Mouse (Mus musculus): ENCODE results near the gene Plekhg3. TPM values are rescaled to one million over a fixed set of nuclear protein-coding genes. Genes with fewer than 3 reads are reported as not detected.

Gene Plekhg3
- total RNA-seq, 4 experiments from 2014 or later: 11.4 to 14.3 (median 13.2) TPM

DNA sequence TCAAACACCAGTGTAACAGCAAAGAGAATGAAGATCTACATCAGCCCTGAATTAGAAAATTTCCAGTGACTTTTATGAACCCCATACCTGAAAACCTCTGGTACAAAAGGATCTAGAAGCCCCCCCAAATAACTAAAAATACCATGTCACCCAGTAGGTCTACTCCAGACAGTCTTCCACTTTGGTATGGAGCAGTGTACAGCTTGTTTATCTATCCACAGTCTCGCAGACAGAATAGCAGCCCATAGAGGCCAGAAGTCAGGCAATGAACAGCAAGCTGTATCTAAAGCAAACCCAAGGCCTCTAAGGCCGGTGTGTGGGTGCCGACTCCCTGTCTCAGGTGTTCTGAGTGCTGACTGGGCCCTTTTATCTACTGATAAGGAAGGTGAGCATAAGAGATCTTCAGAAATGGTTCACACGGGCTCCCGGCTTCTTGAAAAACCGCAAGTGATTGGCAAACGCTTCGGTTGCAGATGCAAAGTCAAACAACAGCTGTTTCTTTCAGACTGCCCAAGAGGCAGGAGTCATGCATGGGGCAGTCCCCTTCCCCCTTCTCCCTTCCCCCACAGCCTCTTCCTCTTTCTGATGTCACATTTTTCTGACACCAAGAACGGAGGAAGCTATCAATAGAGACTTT, 3.3 kb upstream of the Plekhg3 start:
- no peak for DNase-seq (ENCODE audit: low spot score)

DNA sequence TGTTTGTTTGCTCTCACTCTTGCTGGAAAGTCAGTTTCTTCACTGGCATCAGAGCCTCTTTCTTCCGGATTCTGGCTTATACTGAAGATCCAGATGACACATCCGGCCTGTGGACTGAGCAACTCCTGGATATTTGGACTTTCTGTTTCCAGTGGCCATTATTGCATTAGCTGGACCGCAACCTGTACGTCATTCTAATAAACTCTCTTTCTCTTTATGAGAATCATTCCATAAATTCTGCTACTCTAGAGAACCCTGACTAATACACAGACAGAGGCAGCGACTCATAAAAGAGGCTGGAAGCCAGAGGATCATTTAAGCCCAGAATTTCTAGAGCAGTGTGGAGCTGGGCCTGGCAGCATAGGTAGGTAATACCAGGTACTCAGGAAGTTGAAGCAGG, 1.9 kb upstream of the Plekhg3 start:
- no peak for DNase-seq (ENCODE audit: low spot score)

DNA sequence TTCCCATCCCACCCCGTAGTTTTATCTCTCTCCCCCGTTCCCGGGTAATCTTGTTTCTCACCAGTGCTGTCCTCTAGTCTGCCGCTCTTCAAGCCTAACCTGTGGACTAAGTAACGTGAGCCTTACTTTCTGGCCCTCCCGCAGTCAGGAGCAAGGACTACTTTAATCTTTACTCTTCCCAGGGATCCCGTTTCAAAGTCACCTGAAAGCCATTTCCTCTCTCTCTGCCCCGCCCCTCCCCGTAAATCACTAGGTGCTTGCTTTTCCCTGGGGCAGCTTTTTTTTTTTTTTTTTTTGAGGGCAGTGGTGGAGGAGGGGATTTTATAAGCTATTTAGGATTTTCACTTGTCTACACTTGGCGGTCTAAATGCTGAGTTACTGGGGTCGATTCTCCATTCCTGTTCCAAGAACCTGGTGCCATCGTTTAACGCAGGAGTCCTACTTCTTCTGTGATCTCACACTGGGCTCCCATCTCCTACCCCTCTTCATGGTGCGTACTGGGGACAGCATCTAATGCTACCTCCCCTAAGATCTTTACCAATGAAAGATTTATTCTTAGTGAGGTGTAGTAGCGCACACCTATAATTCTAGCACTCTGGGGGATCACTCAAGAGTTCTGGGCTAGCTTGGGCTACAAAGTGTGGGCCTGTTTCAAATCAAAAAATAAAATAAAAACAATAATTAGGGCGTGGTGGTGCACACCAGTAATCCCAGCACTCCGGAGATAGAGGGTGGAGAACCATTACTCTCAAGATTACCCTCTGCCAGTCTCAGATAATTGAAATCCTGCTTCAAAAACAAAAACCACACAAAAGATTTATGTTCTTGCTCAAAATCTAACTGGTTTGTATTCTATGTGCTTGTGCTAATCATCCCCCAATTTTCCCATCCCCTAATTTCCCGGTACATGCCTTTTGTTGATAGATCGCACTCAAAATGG, 1.6 kb downstream of the Plekhg3 start:
- no peak for DNase-seq (ENCODE audit: low spot score)

DNA sequence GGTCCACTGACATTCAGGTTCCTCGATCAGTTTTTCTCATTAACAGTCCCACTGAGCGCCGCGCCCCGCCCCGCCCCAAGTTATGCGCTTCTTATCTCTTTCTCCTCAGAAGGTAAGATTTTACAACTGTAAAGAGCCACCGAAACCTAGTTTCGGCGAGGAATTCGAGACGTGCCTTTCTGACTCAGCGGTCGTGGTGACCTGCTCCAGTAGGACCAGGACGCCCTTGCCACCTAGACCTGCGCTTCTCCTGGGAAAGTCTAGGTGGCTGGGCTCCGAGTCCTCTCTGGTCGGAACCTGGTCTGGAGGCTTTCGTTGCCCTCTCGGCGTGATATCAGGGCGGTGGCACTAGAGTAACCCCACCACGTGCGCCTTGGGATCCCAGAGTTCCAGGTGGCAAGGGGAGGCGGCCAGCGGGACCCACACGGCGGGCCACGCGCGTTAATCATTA, 2.3 kb downstream of the Plekhg3 start:
- no peak for DNase-seq (ENCODE audit: low spot score)

DNA sequence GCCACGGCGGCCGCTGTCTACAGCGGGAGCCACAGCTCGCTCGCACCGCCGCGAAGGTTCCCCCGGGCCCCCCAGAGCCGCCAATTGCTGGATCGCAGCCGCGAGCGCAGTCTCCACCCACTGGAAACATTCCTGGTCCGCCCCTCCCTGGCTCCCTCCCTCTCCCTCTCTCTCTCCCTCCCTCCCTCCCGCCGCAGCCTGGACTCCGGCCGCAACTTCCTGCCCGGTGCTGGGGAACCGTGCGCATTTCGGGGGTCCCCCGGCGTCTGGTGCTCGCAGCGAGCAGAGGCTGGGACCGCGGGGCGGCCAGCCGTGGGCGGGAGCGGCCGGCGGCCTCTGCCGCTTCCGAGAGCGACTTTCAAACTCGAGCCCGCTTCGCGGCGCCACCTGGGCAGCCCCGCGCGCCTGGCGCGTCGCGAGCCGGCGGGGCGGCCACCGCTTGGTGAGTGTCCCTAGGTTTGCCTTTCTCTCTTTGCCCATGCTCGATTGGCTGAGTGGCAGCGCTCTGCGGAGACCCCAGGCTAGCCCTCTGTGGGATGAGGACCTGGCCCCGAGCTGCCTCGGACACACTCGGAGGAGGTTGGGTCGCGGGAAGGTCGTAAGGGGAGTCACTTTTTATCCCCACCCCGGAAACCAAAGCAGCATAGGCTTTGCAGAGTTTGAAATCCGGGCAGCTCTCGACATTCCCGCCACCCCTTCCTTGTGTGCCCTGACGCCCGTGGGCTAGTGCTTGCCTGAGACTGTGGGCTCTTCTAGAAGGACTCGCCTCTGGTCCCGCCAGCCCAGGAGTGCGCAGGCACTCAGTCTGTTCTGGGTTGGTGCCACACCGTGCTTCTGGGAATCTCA, 2.9 kb downstream of the Plekhg3 start:
- peak; percentile 75 for DNase-seq (ENCODE audit: low spot score)

DNA sequence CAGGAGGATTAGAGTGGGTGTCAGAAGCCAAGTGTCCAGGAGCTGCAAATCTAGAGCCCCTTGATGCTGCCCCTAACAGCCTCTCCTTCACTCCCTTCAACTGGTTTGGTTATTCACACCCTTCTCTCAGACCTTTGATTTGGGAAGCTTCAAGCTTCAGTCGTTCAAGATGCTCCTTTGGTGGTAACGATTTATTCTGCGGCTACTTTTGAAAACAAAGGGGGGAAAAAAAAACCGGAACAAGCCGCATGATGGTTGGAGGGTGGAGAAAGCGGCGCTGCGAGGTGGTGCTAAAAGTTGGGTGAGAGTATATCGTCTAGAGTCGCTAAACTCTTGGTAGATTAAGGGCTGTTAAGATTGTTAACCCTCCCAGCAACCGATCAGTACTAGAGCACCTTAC, 3.5 kb downstream of the Plekhg3 start:
- DNase-seq (ENCODE audit: low spot score): no peak

DNA sequence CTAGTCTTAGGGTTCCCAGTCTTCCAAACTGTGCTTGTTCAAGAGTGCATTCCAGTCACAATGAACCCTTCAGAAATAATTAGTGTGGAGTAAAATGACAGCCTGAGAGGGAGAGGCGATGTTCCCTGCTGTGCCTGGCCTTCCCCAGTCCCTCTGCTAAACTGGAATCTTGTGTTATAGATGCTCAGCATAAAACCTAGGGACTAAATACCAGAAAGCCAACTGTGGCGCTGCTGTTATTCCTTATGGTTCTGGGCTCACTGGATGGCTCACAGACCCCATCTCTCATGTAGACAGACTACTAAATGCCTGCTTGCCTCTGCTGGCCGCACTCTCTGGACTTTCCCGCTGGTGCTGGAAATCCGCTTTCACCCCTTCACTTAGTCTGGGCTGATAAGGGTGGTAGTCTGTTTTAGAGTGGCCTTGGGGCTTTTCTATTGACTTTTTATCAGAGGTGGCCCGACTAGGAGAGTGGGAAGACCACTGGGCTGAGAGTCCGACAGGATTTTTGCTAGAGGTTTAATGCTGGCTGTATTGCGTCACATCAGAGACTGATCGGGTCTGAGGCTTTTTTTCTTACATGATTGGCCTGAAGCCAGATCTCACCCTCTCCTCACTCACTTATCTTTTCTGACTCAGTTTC, 4.1 kb downstream of the Plekhg3 start:
- DNase-seq (ENCODE audit: low spot score): no peak

DNA sequence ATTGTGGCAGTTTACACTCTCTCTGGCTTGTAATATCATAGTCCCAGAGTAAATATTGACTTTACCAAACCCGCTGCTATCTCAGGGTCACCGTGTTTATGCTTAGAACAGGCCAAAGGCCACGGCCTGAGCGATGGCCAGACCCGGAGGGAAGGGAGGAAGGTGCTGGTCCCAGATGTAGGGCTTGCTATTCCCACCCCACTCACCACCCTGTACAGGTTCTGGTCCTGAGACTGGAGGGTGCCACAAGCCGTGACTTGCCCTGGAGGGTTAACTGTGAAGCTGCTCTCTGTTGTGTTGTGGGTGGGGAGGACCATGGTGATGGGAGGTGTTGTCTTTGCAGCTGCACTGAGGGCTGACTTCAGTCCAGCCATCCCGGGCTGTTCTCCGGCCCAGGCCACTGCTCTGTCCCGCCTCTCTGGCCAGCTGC, 4.8 kb downstream of the Plekhg3 start:
- DNase-seq (ENCODE audit: low spot score): no peak

DNA sequence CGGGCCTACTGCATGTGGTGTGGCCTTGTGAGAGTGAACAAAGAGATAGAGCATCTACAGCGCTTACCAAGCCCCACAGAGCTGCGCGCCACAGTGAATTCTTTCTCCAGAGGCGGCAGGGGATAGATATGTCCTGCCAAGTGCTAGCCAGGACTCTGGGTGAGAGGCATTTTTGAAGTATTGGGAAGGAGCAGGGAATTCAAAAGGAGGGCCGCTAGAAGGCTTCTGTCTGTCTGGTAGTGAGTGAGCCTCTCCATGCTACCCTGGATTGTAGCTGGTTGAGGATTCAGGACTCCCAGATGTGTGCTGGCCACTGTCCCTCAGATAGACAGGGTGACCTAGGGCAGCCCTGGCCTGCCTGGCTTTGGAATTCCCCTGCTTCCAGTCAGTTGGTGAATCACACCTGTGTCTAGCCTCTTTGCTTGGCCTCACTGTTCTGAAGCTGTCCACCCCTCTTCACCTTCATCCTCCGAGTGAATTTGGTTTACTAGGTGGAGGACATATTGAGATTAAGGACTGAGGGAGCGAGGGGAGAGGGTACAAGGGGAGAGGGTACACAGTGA, 6.0 kb downstream of the Plekhg3 start:
- no peak for DNase-seq (ENCODE audit: low spot score)

DNA sequence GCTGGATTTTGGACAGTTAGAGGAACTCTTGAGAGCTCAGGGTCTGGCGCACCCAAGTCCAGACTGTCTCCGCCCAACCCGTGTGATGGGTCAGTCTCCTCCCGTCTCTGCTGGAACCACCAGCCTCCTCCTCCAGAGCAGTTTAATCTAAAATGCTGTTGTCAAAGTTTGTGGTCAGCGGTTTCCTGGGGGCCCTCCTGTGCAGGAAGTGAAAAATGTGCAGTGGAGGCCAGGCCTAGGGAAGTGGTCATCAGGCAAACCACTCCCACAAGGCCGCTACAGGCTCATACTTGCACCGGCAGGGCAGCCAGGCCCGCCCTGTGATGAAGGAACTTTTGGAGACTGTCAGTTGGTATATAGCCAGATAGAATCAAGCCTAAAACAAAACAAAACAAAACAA, 6.7 kb downstream of the Plekhg3 start:
- peak; percentile 78 for DNase-seq (ENCODE audit: low spot score)

DNA sequence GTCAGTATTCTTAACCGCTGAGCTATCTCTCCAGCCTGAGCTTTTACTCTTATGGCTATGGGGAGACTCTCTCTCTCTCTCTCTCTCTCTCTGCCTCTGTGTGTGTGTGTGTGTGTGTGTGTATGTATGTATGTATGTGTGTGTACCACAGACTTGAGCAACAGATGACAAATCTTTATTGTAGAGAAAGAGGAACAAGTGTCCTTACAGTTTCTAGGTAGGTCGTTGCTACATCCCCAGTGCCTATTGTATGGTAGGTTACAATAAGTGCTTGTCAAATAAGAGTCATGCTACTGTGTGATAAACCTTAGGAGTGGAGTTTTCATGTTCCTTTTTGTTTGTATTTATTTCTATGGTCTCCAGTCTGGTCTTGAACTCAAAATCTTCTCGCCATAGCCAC, 9.5 kb downstream of the Plekhg3 start:
- DNase-seq (ENCODE audit: low spot score): no peak

DNA sequence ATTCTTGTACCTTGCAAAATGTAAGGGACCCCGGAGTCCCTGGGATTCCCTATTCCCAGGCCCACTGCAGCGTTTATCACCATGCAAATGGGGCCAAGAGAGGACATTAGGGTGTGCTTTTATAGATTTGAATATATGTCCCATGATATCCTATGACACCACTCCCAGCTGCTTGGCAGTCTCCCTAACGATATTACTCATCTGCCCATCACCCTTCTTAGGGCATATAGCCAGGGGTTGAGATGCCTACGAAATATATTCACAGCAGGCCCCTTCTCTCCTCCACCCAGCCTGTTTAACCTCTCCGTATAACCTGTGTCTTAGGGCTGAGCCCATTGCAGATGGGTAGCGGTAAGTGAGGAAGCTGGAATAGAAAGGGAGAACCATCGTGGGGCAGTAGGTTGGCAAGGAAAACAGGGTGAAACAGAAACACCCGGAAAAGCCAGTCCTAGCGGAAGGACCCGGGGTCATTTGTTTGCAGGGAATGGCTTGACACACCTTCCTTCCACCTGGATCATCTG, 10.1 kb downstream of the Plekhg3 start:
- DNase-seq (ENCODE audit: low spot score): no peak

DNA sequence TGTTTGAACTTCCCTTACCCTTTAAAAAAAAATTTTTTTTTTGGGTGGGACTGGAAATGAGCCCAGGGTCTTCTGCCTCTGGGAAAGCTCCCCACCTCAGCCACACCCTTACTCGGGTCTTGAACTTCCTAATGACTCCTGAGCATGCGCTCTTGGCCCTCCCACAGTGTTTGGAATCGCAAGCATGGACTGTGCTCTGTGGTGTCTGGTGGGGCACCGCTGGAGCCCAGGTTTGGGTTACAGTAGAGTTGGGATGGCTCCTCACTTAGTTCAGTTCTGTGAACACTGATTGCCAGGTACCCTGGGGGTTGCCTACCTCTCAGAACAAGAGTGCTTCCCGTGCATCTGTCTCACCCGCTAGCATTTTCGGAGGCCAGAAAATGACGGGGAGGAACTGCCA, 10.8 kb downstream of the Plekhg3 start:
- DNase-seq (ENCODE audit: low spot score): no peak

DNA sequence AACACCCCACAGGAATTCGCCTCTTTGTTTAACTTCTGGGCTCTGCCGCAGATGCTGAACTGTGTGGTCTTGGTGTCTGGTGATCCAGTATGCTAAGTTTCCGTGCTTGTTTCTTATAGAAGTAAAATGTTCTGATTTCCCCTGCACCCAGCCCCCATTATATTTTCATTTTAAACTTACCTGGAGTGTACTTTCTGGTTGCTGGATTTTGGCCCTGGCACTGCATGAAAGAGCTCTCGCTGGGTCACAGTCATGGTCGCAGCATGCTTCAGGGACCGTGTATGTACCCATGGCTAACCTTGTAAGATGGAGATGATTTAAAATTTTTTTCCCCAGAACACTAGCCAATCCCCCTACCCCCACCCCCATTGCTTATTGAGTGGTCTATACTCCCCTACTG, 11.2 kb downstream of the Plekhg3 start:
- DNase-seq (ENCODE audit: low spot score): no peak

DNA sequence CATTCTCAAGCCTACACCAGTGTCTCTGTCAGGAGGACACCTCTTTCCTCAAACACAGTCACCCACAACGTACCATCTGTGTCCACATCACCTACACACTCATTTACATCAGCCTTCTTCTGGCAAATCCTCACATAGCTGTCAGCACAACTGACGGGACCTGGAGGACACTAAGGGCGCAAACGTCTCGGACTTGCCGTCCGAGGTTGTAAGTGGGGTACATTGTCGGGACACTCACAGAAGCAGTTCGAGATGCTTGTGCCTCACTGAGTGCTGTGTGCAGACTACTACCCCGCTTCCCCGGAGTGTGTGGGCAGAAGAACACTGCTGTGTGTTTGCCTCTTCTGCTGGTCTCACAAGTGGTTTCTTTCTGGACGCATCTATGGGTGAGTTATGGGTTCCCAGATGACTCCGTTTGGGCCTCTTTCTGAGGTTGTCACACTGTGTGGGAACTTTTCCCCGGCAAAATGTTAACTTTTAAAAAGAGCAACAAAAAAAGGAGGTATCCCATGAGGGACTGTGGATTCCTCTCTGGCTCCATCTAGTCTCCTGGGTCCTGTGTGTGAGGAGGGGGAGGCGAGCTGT, 15.2 kb downstream of the Plekhg3 start:
- DNase-seq (ENCODE audit: low spot score): no peak

DNA sequence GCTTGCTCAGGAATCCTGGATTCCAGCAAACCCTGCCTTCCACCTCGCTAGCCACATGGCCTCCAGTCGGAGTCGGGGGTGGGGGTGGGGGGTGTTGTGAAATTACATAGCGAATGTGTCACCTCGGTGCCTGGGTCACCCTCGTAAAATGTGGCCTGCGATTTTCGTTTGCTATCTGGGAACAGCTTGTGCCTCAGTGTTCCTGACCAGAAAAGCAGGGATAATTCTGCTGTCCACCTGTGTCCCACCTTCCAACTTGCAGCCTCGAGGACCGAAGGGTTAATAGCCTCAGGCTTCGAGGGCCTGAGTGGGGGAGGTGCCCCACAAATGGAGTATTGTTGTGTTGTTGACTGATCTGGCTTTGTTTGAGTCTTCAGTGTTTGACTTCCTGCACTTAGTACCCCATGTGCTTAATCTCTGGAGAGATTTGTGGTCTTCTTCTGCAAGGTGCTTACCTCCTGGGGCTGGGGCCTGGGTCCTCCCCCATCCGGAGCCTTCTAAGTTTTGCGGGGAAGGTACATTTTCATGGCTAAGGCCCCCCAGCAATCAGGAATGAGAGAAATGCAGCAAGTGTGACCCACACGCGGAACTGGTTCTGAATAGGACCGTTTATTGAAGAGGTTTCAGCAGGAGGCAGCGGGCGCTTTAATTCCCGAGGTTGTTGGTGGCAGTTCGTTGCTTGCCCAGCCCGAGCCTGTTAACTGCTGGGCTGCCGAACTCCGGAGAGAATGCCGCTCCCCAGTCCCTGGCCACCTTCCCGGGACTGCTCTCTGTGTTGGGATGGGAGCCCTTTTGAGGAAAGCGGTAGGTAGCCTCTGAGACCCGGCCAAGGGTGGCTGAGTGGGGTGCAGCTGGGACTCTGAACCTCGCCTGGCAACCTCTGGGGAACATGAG, 15.9 kb downstream of the Plekhg3 start:
- no peak for DNase-seq (ENCODE audit: low spot score)

DNA sequence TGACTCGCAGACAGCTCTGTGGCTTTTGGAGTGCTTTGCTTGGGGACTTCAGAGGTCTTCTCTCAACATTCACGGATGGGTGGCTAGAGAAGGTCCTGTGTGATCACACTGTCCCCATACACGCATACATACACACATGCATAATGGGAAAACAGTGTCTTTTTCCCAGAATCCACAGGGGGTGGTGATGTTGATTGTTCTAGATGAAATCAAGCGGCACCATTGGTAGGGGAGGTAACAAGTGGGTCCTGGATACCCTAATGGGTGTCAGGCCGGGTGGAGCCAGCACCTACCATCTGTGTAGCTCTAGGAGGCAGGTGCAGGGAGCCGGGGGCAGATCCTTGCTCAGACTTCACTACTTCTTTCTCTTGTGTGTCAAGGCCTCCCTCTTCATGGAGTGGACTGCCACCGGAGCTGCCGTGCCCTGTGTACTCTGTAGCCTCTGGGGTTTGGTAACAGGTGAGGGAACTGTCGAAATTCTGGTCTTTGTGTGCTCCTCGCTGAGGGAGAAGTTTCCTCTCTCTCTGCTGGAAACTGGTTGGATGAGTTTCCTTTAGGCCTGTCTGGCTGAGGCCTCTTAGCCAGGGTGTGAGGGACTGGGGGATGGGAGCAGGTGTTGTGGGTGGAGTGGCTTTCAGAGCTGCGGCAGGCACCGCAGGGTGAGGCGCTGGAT, 16.9 kb downstream of the Plekhg3 start:
- no peak for DNase-seq (ENCODE audit: low spot score)

DNA sequence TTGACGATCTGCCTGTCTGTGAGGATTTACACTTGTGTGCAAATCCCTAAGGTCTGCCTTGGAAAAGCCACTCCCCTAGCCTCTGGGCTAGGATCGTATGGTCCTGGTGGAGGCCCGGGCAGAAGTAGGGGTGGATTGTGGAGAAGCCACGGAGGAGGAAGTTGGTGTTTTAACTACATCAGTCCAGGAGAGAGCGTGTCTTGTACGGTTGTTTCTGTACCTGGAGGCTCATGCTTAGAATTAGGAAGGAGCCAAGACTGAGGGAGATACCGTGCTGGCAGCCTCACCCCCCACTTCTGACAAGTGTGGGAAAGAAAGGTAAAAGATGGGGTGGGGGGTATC, 17.4 kb downstream of the Plekhg3 start:
- DNase-seq (ENCODE audit: low spot score): no peak

DNA sequence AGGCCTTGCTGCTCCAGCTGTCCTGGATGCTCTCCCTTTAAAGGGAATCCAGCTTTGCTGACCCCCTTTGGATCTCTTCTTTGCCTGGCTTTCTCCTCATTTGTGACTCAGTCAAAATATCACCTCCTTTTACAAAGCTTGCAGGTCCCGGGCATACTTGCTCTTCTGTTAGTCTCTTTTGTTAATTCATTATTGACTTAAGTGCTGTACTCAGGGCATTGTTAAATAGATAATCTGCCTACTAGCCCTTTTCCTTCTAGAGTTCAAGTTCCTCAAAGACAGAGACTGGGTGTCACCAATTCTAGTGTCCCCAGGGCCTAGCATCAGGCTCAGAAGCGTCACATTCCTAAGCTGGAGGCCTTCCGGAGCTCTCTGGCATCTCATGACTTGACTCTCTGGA, 18.5 kb downstream of the Plekhg3 start:
- DNase-seq (ENCODE audit: low spot score): no peak

Measured in heart, adult 8-10 months (tissue).